Mouse (Mus musculus): ENCODE measurements at regions not wholly inside any gene's neighbourhood (a gene's known extent, or its start where the extent isn't known, plus 50 kb on each side); places are given as distances from the start of the nearest gene placed in this dataset.

DNA sequence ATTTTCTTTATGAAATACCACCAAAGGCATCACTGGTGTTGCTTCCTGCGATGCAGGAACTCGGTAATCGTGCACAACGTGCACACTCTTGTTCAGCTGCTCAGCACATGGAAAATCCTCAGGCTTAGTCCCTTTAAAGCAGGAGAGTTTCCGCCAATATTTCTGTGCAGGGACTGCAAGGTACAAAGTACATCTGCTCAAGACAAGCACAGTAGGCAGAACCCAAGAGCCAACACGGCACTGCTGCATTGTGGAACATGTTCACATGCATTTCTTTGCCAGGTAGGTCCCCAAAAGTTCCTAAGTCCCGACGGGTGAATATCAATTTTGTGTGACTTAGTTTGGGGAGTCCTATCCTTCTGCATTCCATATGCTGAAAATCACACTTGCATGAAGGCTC lies 808.0 kb upstream of the Pou3f3 start:
- Histone ChIP-seq H3K4me2 (replicated peaks; ENCODE audit: low read depth, low read length) (no peak overlapping the region), H3K4me1 (ENCODE audit: control insufficient read depth, insufficient read depth, low read length) (peaks cover 5% of the 10 kb centered on the region; the same call in 1 of the 2 replicates), H3K9ac (replicated peaks; ENCODE audit: low read depth, low read length) (no peak overlapping the region), H3K36me3 (ENCODE audit: control insufficient read depth, insufficient read depth, low read length) (no peaks in the 10 kb centered on the region), H3K27me3 (ENCODE audit: control insufficient read depth, insufficient read depth, low read length) (no peaks in the 10 kb centered on the region), H3K27ac (ENCODE audit: low read length) (no peak overlapping the region), H3K9me3 (ENCODE audit: control insufficient read depth, low read depth, low read length) (no peaks in the 10 kb centered on the region), H3K4me3 (ENCODE audit: low read depth, low read length) (no peak overlapping the region)
- no peak for ATAC-seq (ENCODE audit: insufficient number of reproducible peaks, insufficient read depth, low FRiP score, low read depth)
- WGBS = 88% methylated on average over 8 of the region's 8 CpGs

DNA sequence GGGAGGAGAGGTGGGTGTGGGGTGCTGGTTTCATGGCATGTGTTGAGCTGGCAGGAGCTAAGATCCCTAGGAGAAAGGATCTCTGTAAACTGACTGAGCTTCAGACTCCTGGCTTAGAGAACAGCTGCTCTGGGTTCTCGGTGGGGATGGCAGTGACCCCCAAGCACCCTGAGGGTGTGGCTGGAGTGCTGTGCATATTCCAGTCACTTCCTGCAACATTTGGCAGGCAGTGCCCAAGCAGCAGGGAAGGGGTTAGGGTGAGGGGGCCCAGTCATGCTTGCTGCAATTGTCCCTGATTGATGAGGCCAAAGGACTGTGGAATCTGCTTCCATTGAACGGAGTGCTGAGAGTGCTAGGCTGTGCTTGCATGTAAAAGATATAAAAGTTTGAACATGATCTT lies 807.4 kb upstream of the Pou3f3 start:
- Histone ChIP-seq H3K27me3 (ENCODE audit: control insufficient read depth, insufficient read depth, low read length) (no peaks in the 10 kb centered on the region), H3K4me3 (ENCODE audit: low read depth, low read length) (no peak overlapping the region), H3K4me1 (ENCODE audit: control insufficient read depth, insufficient read depth, low read length) (peaks cover 5% of the 10 kb centered on the region; the same call in 1 of the 2 replicates), H3K4me2 (replicated peaks; ENCODE audit: low read depth, low read length) (no peak overlapping the region), H3K9ac (replicated peaks; ENCODE audit: low read depth, low read length) (no peak overlapping the region), H3K9me3 (ENCODE audit: control insufficient read depth, low read depth, low read length) (no peaks in the 10 kb centered on the region), H3K27ac (ENCODE audit: low read length) (no peak overlapping the region), H3K36me3 (ENCODE audit: control insufficient read depth, insufficient read depth, low read length) (no peaks in the 10 kb centered on the region)
- WGBS = 8% methylated on average over 2 of the region's 2 CpGs
- ATAC-seq (ENCODE audit: insufficient number of reproducible peaks, insufficient read depth, low FRiP score, low read depth) = no peak

DNA sequence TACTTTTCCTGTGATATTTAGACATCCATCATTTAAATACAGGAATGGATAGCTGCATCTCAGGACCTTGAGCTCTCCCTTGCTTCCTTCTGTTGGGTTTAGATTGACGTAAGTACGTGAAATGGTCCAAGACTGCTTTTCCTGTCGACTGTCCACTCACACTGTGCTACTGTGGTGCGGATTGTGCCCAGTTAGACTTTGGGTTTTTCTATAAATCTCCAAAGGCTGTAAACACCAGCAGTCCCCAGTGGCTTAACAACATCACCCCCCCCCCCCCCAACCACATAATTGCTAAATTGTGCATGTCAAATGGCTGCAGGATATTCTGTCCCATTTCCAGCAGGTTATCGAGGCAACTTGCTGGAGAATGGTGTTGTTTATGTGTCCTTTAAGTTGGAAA lies 806.6 kb upstream of the Pou3f3 start:
- ATAC-seq (ENCODE audit: insufficient number of reproducible peaks, insufficient read depth, low FRiP score, low read depth) = no peak
- H3K4me3 ChIP-seq (ENCODE audit: low read depth, low read length) = no peak overlapping the region
- WGBS = 65% methylated on average over 5 of the region's 5 CpGs
- no peak overlapping the region for H3K27ac ChIP-seq (ENCODE audit: low read length)
- H3K27me3 ChIP-seq (ENCODE audit: control insufficient read depth, insufficient read depth, low read length) = no peaks in the 10 kb centered on the region
- H3K9me3 ChIP-seq (ENCODE audit: control insufficient read depth, low read depth, low read length) = no peaks in the 10 kb centered on the region
- H3K4me2 ChIP-seq (replicated peaks; ENCODE audit: low read depth, low read length) = no peak overlapping the region
- H3K4me1 ChIP-seq (ENCODE audit: control insufficient read depth, insufficient read depth, low read length) = peaks cover 5% of the 10 kb centered on the region; the same call in 1 of the 2 replicates
- no peaks in the 10 kb centered on the region for H3K36me3 ChIP-seq (ENCODE audit: control insufficient read depth, insufficient read depth, low read length)
- no peak overlapping the region for H3K9ac ChIP-seq (replicated peaks; ENCODE audit: low read depth, low read length)

DNA sequence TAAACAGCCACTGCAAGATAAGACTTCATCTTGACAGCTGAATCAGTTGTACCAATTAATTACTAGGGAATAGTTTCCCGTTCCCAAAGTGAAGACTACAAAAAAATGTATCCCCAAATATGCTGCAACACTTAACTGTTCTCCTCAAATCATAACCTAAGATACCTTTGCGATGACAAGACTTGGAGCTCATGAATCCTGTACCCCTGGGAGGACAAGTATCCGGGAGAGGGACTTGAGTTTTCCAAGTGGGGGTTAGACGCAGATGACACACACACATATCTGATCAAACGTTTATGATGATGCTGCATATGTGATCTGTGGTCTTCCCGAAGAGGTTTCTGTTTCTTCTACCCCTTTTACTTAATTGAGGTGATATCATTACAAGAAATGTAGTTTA lies 805.6 kb upstream of the Pou3f3 start:
- Histone ChIP-seq H3K4me2 (replicated peaks; ENCODE audit: low read depth, low read length) (no peak overlapping the region), H3K27ac (ENCODE audit: low read length) (no peak overlapping the region), H3K4me1 (ENCODE audit: control insufficient read depth, insufficient read depth, low read length) (peaks cover 5% of the 10 kb centered on the region; the same call in 1 of the 2 replicates), H3K4me3 (ENCODE audit: low read depth, low read length) (no peak overlapping the region), H3K9ac (replicated peaks; ENCODE audit: low read depth, low read length) (no peak overlapping the region), H3K27me3 (ENCODE audit: control insufficient read depth, insufficient read depth, low read length) (no peaks in the 10 kb centered on the region), H3K9me3 (ENCODE audit: control insufficient read depth, low read depth, low read length) (no peaks in the 10 kb centered on the region), H3K36me3 (ENCODE audit: control insufficient read depth, insufficient read depth, low read length) (no peaks in the 10 kb centered on the region)
- WGBS = 71% methylated on average over 6 of the region's 6 CpGs
- ATAC-seq (ENCODE audit: insufficient number of reproducible peaks, insufficient read depth, low FRiP score, low read depth) = no peak

DNA sequence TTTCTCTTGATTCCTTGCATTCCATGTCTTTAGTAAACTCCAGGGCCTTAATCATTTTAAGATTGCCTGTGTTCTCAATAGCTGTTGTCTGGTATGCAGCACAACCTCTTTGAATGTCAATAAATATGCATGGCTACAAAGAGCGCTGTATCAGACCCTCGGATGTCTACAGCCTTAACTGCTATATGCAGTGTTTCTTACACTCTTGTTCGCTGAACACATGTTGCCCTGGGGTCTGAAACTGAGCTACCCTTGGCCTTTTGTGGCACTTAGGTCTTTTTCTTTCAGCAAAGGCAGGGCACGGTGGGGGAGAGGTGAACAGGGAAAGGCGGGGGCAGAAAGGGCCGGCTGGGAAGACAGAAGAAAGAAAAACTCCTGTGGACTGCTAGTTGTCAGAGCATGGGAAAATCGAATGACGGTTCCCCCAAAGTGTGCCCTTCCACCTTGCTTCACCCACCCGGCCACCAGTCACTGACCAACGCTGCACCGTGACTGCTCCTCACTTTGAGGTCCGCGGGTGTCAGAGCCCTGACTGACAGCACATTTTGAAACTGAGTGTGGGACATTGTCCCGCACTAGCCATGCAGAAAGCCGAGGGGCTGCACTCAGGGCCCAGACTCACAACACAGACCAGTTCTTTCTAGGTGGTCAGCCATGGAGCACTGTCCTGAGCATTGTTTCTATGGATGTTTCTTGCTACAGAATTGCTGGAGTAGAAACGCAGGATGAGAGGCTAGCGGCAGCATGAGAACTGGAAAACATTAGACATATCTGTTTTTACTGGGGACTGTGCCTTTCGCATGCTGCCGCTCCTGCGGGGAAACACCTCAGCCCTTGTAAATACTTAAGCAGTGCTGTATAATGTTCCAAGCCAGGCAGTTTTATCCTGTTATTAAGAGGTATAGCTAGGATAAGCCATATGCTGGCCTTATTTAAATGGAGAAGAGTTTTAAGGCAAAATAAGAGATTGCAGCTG lies 804.6 kb upstream of the Pou3f3 start:
- Histone ChIP-seq H3K27me3 (ENCODE audit: control insufficient read depth, insufficient read depth, low read length) (no peaks in the 10 kb centered on the region), H3K9me3 (ENCODE audit: control insufficient read depth, low read depth, low read length) (no peaks in the 10 kb centered on the region), H3K4me1 (ENCODE audit: control insufficient read depth, insufficient read depth, low read length) (peaks cover 5% of the 10 kb centered on the region; the same call in 1 of the 2 replicates), H3K4me3 (ENCODE audit: low read depth, low read length) (no peak overlapping the region), H3K27ac (ENCODE audit: low read length) (no peak overlapping the region), H3K9ac (replicated peaks; ENCODE audit: low read depth, low read length) (no peak overlapping the region), H3K36me3 (ENCODE audit: control insufficient read depth, insufficient read depth, low read length) (no peaks in the 10 kb centered on the region), H3K4me2 (replicated peaks; ENCODE audit: low read depth, low read length) (no peak overlapping the region)
- ATAC-seq (ENCODE audit: insufficient number of reproducible peaks, insufficient read depth, low FRiP score, low read depth) = no peak
- WGBS = 80% methylated on average over 20 of the region's 20 CpGs

DNA sequence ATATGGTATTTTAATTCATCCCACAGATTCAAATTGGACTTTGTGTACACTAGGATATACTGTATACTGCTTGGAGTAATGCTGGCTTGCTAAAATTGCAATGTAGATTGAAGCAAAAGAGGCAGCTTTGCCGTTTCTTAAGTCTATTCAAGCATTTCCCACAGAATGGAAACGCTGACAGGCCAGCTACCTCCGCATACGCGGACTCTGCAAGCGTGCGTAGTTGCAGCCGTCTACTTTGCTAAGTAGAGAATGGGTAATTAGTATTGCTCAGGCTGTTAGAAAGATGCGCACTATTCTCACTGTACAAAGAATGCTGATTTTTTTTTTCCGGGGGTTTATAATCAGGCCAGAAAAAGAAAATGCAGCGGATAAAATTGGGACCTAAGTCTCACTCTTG lies 803.8 kb upstream of the Pou3f3 start:
- no peak for ATAC-seq (ENCODE audit: insufficient number of reproducible peaks, insufficient read depth, low FRiP score, low read depth)
- H3K4me2 ChIP-seq (replicated peaks; ENCODE audit: low read depth, low read length) = no peak overlapping the region
- no peak overlapping the region for H3K4me3 ChIP-seq (ENCODE audit: low read depth, low read length)
- no peak overlapping the region for H3K27ac ChIP-seq (ENCODE audit: low read length)
- H3K9ac ChIP-seq (replicated peaks; ENCODE audit: low read depth, low read length) = no peak overlapping the region
- no peaks in the 10 kb centered on the region for H3K36me3 ChIP-seq (ENCODE audit: control insufficient read depth, insufficient read depth, low read length)
- 89% methylated on average over 11 of the region's 11 CpGs for whole genome bisulfite sequencing
- H3K9me3 ChIP-seq (ENCODE audit: control insufficient read depth, low read depth, low read length) = no peaks in the 10 kb centered on the region
- no peaks in the 10 kb centered on the region for H3K27me3 ChIP-seq (ENCODE audit: control insufficient read depth, insufficient read depth, low read length)
- peaks cover 5% of the 10 kb centered on the region; the same call in 1 of the 2 replicates for H3K4me1 ChIP-seq (ENCODE audit: control insufficient read depth, insufficient read depth, low read length)

DNA sequence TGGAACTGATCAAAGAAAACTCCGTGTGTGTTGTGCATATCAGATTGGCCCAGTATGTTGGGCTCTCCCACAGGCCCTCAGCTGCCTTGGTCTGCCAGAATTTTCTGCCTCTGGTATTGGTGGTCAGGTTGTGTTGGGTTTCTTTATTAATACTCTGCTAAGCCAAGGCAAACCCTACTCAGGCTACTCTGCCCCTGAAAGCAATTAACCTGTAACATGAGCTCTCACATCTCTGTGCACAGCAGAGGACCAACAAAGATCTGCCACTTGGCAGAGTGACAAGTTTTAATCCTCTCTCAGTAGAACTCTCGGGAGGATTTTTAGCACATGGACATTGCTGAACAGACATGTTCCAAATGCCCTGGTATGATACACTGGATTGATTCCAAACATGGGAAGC lies 803.2 kb upstream of the Pou3f3 start:
- no peaks in the 10 kb centered on the region for H3K9me3 ChIP-seq (ENCODE audit: control insufficient read depth, low read depth, low read length)
- H3K4me1 ChIP-seq (ENCODE audit: control insufficient read depth, insufficient read depth, low read length) = peaks cover 5% of the 10 kb centered on the region; the same call in 1 of the 2 replicates
- H3K27ac ChIP-seq (ENCODE audit: low read length) = no peak overlapping the region
- WGBS = 33% methylated on average over 2 of the region's 2 CpGs
- no peak overlapping the region for H3K9ac ChIP-seq (replicated peaks; ENCODE audit: low read depth, low read length)
- no peaks in the 10 kb centered on the region for H3K27me3 ChIP-seq (ENCODE audit: control insufficient read depth, insufficient read depth, low read length)
- no peak for ATAC-seq (ENCODE audit: insufficient number of reproducible peaks, insufficient read depth, low FRiP score, low read depth)
- H3K4me3 ChIP-seq (ENCODE audit: low read depth, low read length) = no peak overlapping the region
- no peaks in the 10 kb centered on the region for H3K36me3 ChIP-seq (ENCODE audit: control insufficient read depth, insufficient read depth, low read length)
- no peak overlapping the region for H3K4me2 ChIP-seq (replicated peaks; ENCODE audit: low read depth, low read length)

DNA sequence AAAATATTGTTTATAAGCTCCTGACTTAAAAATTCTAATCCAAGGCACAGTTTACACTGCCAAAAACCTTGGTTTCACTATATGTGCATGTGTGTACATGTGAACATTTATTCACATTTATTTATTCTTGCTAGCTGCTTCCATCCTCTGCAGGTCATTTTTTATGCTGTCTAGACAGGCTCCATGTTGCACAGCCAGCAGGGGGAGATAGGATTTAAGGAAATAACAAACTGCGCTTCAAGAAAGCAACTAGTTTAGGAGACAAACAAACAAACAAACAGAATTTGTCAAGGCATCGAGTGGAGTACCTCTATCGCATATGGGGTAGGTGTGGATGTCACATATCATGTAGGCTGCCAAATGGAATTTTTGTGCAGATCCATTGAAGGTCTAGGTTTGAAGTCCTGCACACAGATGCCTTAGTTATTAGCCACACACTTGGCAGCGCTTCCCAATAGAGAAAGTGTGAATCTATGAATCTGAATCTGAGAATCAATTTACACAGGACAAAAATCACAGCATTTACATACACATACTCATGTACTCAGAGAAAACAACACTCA lies 797.7 kb upstream of the Pou3f3 start:
- Histone ChIP-seq H3K9ac (replicated peaks; ENCODE audit: low read depth, low read length) (no peak overlapping the region), H3K27me3 (ENCODE audit: control insufficient read depth, insufficient read depth, low read length) (no peaks in the 10 kb centered on the region), H3K36me3 (ENCODE audit: control insufficient read depth, insufficient read depth, low read length) (no peaks in the 10 kb centered on the region), H3K4me1 (ENCODE audit: control insufficient read depth, insufficient read depth, low read length) (no peaks in the 10 kb centered on the region), H3K4me2 (replicated peaks; ENCODE audit: low read depth, low read length) (no peak overlapping the region), H3K4me3 (ENCODE audit: low read depth, low read length) (no peak overlapping the region), H3K27ac (ENCODE audit: low read length) (no peak overlapping the region), H3K9me3 (ENCODE audit: control insufficient read depth, low read depth, low read length) (no peaks in the 10 kb centered on the region)
- ATAC-seq (ENCODE audit: insufficient number of reproducible peaks, insufficient read depth, low FRiP score, low read depth) = no peak
- 73% methylated on average over 4 of the region's 4 CpGs for WGBS

All from stomach, embryonic 14.5 days (tissue).